Mouse (Mus musculus) gastrocnemius, postnatal 4 days (tissue): ENCODE data around the gene Psmg4. TPM values are rescaled to one million over a fixed set of nuclear protein-coding genes. Genes with fewer than 3 reads are reported as not detected.
A peak's percentile ranks its signal among the peaks of the same experiment; 100 is the strongest.

Experiments used
- DNase-seq, 2 experiments: peaks; one replicate each; pipeline ENCODE4 v3.0.0; 2021 to 2022; ENCODE audit warnings: low spot score in 2 of 2, mixed read lengths in 2 of 2
- total RNA-seq, 2 experiments: library from RNA; stranded (reverse); gene quantifications; 2 replicates each; pipeline ENCODE4 v1.2.3; 2021

The Psmg4 gene
- total RNA-seq, 2 experiments from 2014 or later, result 38.1 to 41.7 TPM

GRCm38 (mm10) chr13:34146916-34147315 is 15.8 kb upstream of the Psmg4 start:
- DNase-seq, result no peak

GRCm38 (mm10) chr13:34148181-34148580 is 14.6 kb upstream of the Psmg4 start:
- DNase-seq, result no peak

- peak in 1 of 2 experiments; percentile 66 for DNase-seq
Measured at GRCm38 (mm10) chr13:34148767-34149392, 13.9 kb upstream of the Psmg4 start.

GRCm38 (mm10) chr13:34149463-34150176 is 13.1 kb upstream of the Psmg4 start:
- DNase-seq, result no peak

GRCm38 (mm10) chr13:34150271-34151027 is 12.3 kb upstream of the Psmg4 start:
- no peak for DNase-seq

- no peak for DNase-seq
Measured at GRCm38 (mm10) chr13:34151425-34151824, 11.3 kb upstream of the Psmg4 start.

- DNase-seq, result no peak
Measured at GRCm38 (mm10) chr13:34152695-34153094, 10.1 kb upstream of the Psmg4 start.

- peak in 1 of 2 experiments; percentile 40 for DNase-seq
Measured at GRCm38 (mm10) chr13:34153254-34154011, 9.3 kb upstream of the Psmg4 start.

GRCm38 (mm10) chr13:34154217-34154930 is 8.4 kb upstream of the Psmg4 start:
- DNase-seq, result peak in 1 of 2 experiments; percentile 65

- DNase-seq, result peak in 1 of 2 experiments; percentile 57
Measured at GRCm38 (mm10) chr13:34154931-34155272, 7.9 kb upstream of the Psmg4 start.

- DNase-seq, result no peak
Measured at GRCm38 (mm10) chr13:34156133-34156839, 6.5 kb upstream of the Psmg4 start.

- no peak for DNase-seq
Measured at GRCm38 (mm10) chr13:34156840-34157185, 6.0 kb upstream of the Psmg4 start.

- DNase-seq, result no peak
Measured at GRCm38 (mm10) chr13:34157596-34158157, 5.1 kb upstream of the Psmg4 start.

- no peak for DNase-seq
Measured at GRCm38 (mm10) chr13:34159926-34160325, 2.8 kb upstream of the Psmg4 start.

GRCm38 (mm10) chr13:34163304-34163975 is 676 bp downstream of the Psmg4 start:
- no peak for DNase-seq

- DNase-seq, result no peak
Measured at GRCm38 (mm10) chr13:34174025-34174424, 11.3 kb downstream of the Psmg4 start.

- no peak for DNase-seq
Measured at GRCm38 (mm10) chr13:34181624-34182023, 18.9 kb downstream of the Psmg4 start.

GRCm38 (mm10) chr13:34185371-34185770 is 22.6 kb downstream of the Psmg4 start:
- DNase-seq, result no peak

GRCm38 (mm10) chr13:34187571-34187970 is 24.8 kb downstream of the Psmg4 start:
- DNase-seq, result peak in 1 of 2 experiments; percentile 52
